Mouse (Mus musculus) ovary, postnatal 36 days (tissue): ENCODE data around the gene Ppp4r3a.

Experiments
- DNase-seq: peaks from one replicate; pipeline ENCODE4 v3.0.0; 2022; ENCODE audit warnings: low spot score, mixed read lengths

Gene Ppp4r3a

GRCm38 (mm10) chr12:100993146-100993545, 90.4 kb downstream of the Ppp4r3a start:
- DNase-seq: no peak

- no peak for DNase-seq
Measured at GRCm38 (mm10) chr12:100992505-100992904, 91.0 kb downstream of the Ppp4r3a start.

- no peak for DNase-seq
Measured at GRCm38 (mm10) chr12:100991119-100991518, 92.4 kb downstream of the Ppp4r3a start.

- no peak for DNase-seq
Measured at GRCm38 (mm10) chr12:100990291-100990690, 93.2 kb downstream of the Ppp4r3a start.

GRCm38 (mm10) chr12:100989780-100990288, 93.7 kb downstream of the Ppp4r3a start:
- DNase-seq: no peak
